Mouse (Mus musculus) olfactory bulb, adult 2 months (tissue): Measurements from ENCODE around the gene Cenpx. TPM values are rescaled to one million over a fixed set of nuclear protein-coding genes. Genes with fewer than 3 reads are reported as not detected.
"Not testable (repeated sequence)": the region's sequence is repeated elsewhere in the genome, so short reads cannot be mapped to it uniquely, and the experiment has no call there.

Experiments
- H3K27ac ChIP-seq: fragments of 200-500 bp; 2 replicates; pipeline ENCODE4 v1.5.1; 2012; ENCODE audit warnings: low read depth, low read length; ENCODE audit not compliant: insufficient read depth
- H3K4me1 ChIP-seq: fragments of 200-500 bp; 2 replicates; pipeline ENCODE4 v1.6.1; 2012; ENCODE audit warnings: low read length; ENCODE audit not compliant: control insufficient read depth, insufficient read depth
- H3K4me3 ChIP-seq: fragments of 200-500 bp; 2 replicates; pipeline ENCODE4 v1.5.1; 2012; ENCODE audit warnings: mild to moderate bottlenecking, low read depth, low read length, moderate library complexity; ENCODE audit not compliant: insufficient read depth
- CTCF ChIP-seq: fragments of 200-500 bp; IDR thresholded peaks from 2 replicates; pipeline ENCODE4 v1.5.1; 2012; ENCODE audit warnings: low read depth, mild to moderate bottlenecking, low read length, moderate library complexity; ENCODE audit not compliant: insufficient read depth
- POLR2A ChIP-seq: fragments of 200-500 bp; IDR thresholded peaks from 2 replicates; pipeline ENCODE4 v1.6.1; 2012; ENCODE audit warnings: mild to moderate bottlenecking, low read depth, low read length, moderate library complexity; ENCODE audit not compliant: insufficient read depth
- WGBS: fragments of 180-500 bp; shearing (Covaris S2); methylation state at CpG from one replicate; pipeline ENCODE4 v1.1.7; 2018; 5-methylcytosine and 5-hydroxymethylcytosine counted together
- polyA plus RNA-seq: library from polyadenylated mRNA; stranded (reverse); fragments of >200 nt; gene quantifications from 2 replicates; pipeline ENCODE4 v1.2.4, GENCODE M21; 2012; ENCODE audit warnings: low replicate concordance; ENCODE audit not compliant: missing spikeins, insufficient read depth, insufficient read length

Cenpx gene
- polyA plus RNA-seq, 1 experiment: not detected

- Histone ChIP-seq H3K4me3 (no peak overlapping the region), H3K4me1 (no peaks in the 10 kb centered on the region), H3K27ac (no peak overlapping the region)
- TF ChIP-seq CTCF (no peak), POLR2A (no peak)
- WGBS: 85% methylated on average over 5 of the region's 5 CpGs
These were observed 27.4 kb upstream of the Cenpx start for GRCm38 (mm10) chr11:120740981-120741380.

DNA sequence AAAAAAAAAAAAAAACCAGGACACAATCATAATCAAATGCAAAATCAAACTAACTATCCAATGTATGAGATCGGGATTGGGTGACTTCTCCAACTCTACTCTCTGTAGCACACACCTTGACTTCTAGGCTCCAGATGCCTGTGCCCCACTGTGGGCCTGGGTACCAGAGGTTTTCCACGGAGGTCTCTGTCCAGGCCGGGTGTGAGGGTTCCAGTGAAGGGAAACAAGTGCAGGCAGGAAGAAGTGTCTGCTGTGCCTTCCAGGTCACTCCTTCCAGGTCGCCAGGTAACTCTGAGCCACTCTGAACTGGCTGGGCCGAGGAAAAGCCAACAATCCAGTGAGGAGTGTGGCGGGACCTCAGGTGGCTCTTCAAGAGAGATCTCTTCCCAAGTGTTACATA lies 22.9 kb upstream of the Cenpx start:
- Histone ChIP-seq H3K4me1 (no peaks in the 10 kb centered on the region), H3K4me3 (no peak overlapping the region), H3K27ac (no peak overlapping the region)
- TF ChIP-seq POLR2A (no peak), CTCF (no peak)
- WGBS: 79% methylated on average over 6 of the region's 6 CpGs

GRCm38 (mm10) chr11:120733521-120733920 lies 20.0 kb upstream of the Cenpx start:
- TF ChIP-seq POLR2A: no peak
- no peak for TF ChIP-seq CTCF
- Histone ChIP-seq H3K4me1 (peaks cover 3% of the 10 kb centered on the region; the same call in 1 of the 2 replicates), H3K27ac (no peak overlapping the region), H3K4me3 (no peak overlapping the region)
- WGBS: 47% methylated on average over 6 of the region's 6 CpGs

DNA sequence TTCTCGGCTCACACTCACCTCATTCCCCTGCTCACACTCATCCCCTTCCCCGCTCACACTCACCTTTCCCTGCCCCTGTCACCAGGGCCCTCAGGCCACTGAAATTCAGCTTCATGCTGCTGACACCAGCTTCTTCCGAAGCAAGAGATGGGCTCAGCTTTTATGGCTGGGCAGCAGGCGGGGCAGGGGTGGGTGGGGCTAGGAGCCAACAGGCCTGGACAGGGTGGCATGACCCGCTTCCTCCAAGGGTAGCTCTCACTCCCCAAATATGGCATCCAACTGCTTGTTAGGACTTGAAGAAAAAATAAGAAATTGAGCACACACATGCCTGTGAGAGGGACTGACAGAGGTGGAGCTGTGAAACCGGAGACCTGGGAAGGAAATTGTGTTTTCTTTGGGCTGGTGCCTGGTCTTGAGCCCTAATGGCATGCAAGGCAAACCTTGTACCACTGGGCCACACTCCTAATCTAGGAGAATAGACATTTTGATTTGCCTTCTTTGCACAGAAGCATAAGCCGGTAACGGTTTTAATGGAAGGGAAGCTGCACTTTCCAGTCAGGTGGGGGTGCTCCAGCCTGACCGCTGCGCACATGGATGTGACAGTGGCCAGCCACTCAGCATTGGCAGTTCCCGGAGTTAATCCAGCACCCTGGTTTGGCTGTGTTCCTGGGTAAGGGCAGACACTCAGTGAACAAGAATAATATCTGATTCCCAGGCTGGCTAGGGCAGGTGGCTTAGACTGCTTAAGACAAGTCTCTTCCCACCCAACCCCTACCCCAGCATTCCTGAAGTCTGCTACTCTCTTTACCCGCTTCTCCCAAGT lies 18.5 kb upstream of the Cenpx start, which contains the start of gene Cbr2:
Gene Cbr2, minus strand, starts transcription at position 257 of the 823 bp plus-strand sequence.
- peaks cover 5% of the 10 kb centered on the region for H3K4me1 ChIP-seq

DNA sequence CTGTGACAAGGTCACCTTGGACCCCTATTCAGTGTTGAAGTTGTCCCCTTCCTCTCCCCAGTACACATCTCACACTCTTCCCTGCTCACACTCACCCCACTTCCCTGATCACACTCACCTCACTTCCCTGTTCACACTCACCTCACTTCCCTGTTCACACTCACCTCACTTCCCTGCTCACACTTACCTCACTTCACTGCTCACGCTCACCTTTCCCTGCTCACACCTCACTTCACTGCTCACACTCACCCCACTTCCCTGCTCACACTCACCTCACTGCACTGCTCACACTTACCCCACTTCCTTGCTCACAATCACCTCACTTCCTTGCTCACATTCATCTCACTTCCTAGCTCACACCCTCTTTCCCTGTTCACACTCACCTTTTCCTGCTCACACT lies 17.9 kb upstream of the Cenpx start:
- 96% methylated on average over 1 of the region's 1 CpGs for WGBS
- TF ChIP-seq CTCF (no peak), POLR2A (no peak)
- Histone ChIP-seq H3K4me3 (no peak overlapping the region), H3K4me1 (peaks cover 10% of the 10 kb centered on the region), H3K27ac (no peak overlapping the region)

More for the DNA sequence above, 18.5 kb upstream of the Cenpx start, which contains the start of gene Cbr2:
- Histone ChIP-seq H3K27ac (no peak within 1 kb of the TSS), H3K4me3 (no peak within 1 kb of the TSS)
- 76% methylated on average over 12 of the region's 12 CpGs for WGBS
- TF ChIP-seq CTCF (no peak), POLR2A (no peak)

- TF ChIP-seq CTCF (no peak), POLR2A (no peak)
- WGBS: 92% methylated on average over 10 of the region's 10 CpGs
- Histone ChIP-seq H3K27ac (no peak overlapping the region), H3K4me1 (peaks cover 14% of the 10 kb centered on the region), H3K4me3 (no peak overlapping the region)
These were observed 16.9 kb upstream of the Cenpx start for GRCm38 (mm10) chr11:120730331-120730870.

- peaks cover 14% of the 10 kb centered on the region for H3K4me1 ChIP-seq
- H3K4me3 ChIP-seq, H3K27ac ChIP-seq: not testable (repeated sequence)
- 9% methylated on average over 18 of the region's 21 CpGs for WGBS
These were observed 16.0 kb upstream of the Cenpx start for GRCm38 (mm10) chr11:120729432-120730050.

- TF ChIP-seq POLR2A (no peak), CTCF (no peak)
- H3K4me1 ChIP-seq: peaks cover 14% of the 10 kb centered on the region
- no peak overlapping the region for H3K4me3 ChIP-seq
- 83% methylated on average over 11 of the region's 11 CpGs for WGBS
- no peak overlapping the region for H3K27ac ChIP-seq
These were observed 15.1 kb upstream of the Cenpx start for GRCm38 (mm10) chr11:120728530-120729240.

DNA sequence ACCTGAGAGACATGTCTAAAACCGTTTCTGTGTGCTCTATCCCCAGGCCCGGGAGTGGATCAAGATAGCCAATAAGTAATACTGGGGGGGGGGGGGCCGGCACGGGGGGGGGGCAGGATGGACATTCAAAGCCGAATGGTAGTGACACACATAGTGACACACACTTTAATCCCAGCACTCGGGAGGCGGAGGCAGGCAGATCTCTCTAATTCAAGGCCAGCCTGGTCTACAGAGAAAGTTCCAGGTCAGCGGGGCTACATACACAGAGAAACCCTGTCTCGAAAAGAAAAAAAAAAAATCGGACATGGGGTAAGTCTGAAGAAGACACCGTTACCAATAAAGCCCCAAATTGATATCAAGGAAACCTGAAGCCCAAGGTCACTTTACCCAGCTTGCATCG lies 14.0 kb upstream of the Cenpx start:
- WGBS: 57% methylated on average over 12 of the region's 12 CpGs
- TF ChIP-seq POLR2A: no peak
- no peak for TF ChIP-seq CTCF
- Histone ChIP-seq H3K4me3 (no peak overlapping the region), H3K4me1 (peaks cover 14% of the 10 kb centered on the region), H3K27ac (no peak overlapping the region)
